Mouse (Mus musculus): ENCODE results near the gene Slc9a1.

DNA sequence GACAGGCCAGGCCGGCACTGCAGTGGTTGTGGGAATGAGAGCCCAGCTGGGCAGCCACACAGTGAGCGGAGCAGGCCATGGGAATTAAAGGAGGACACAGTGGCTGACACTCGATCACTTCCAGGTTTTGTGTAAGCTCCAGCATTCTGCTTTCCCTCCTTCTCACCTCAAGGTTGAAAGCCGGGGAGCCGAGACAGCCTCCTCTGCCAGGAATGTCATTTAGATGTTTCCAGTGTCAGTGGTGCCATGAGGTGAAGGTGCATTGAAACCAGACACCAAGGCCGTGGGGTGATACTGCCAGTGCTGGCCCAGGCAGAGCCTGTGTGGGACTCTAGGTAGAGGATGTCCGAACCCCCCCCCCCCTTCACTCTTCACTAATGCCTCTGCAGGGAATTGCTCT is 30.6 kb downstream of the Slc9a1 start:
- TF ChIP-seq CTCF (IDR thresholded peaks at IDR 0.05; ENCODE audit: low read depth) (no peak), EP300 (IDR thresholded peaks at IDR 0.05; ENCODE audit: low read depth) (no peak)
